8 mouse cellular contexts compared by ENCODE assay signal in genomic region chr1:126993061-126993640, GRCm38 (mm10).
DNase-seq lines count a peak whose midpoint lies in the region; ATAC-seq and TF ChIP-seq lines count a peak whose summit lies in the region.

No protein-coding gene starts in this region.

- H3K27me3 ChIP-seq in kidney, postnatal 0 days (ENCODE audit: insufficient read depth, low read length): no peaks in the 10 kb centered on the region
- no peaks in the 10 kb centered on the region for H3K27me3 ChIP-seq in lung, postnatal 0 days (replicated peaks; ENCODE audit: insufficient read depth, low read length)

- no peak overlapping the region for H3K4me2 ChIP-seq in kidney, postnatal 0 days (ENCODE audit: low read length)
- no peak overlapping the region for H3K4me2 ChIP-seq in lung, postnatal 0 days (replicated peaks; ENCODE audit: low read depth, low read length)

- peak; percentile 87 for TF ChIP-seq CTCF in kidney, postnatal 0 days (IDR thresholded peaks at IDR 0.05; ENCODE audit: low read depth)
- TF ChIP-seq CTCF in lung, postnatal 0 days (IDR thresholded peaks at IDR 0.05): peak; percentile 86

- no peaks in the 10 kb centered on the region for H3K9me3 ChIP-seq in kidney, postnatal 0 days (replicated peaks; ENCODE audit: low read length)
- no peaks in the 10 kb centered on the region for H3K9me3 ChIP-seq in lung, postnatal 0 days (ENCODE audit: low read length)

- TF ChIP-seq EP300 in lung, postnatal 0 days (IDR thresholded peaks at IDR 0.05): no peak

- H3K9ac ChIP-seq in kidney, postnatal 0 days (ENCODE audit: low read depth, low read length): no peak overlapping the region
- no peak overlapping the region for H3K9ac ChIP-seq in lung, postnatal 0 days (replicated peaks; ENCODE audit: low read depth)

- H3K27ac ChIP-seq in kidney, postnatal 0 days: no peak overlapping the region
- no peak overlapping the region for H3K27ac ChIP-seq in lung, postnatal 0 days (ENCODE audit: low read length)

- H3K4me1 ChIP-seq in kidney, postnatal 0 days (replicated peaks; ENCODE audit: insufficient read depth, low read length): no peaks in the 10 kb centered on the region
- no peaks in the 10 kb centered on the region for H3K4me1 ChIP-seq in lung, postnatal 0 days (ENCODE audit: insufficient read depth, low read depth, low read length)

- no peaks in the 10 kb centered on the region for H3K36me3 ChIP-seq in kidney, postnatal 0 days (ENCODE audit: insufficient read depth, low read length)
- no peaks in the 10 kb centered on the region for H3K36me3 ChIP-seq in lung, postnatal 0 days (ENCODE audit: insufficient read depth, low read length)

- peak; percentile 36 for DNase-seq in ovary, postnatal 14 days (ENCODE audit: low spot score)
- DNase-seq in ovary, adult 18-20 months (ENCODE audit: low spot score): no peak
- peak; percentile 14 to 29 for DNase-seq in cerebellum, adult 18-20 months
- DNase-seq in kidney, postnatal 0 days (ENCODE audit: low spot score): peak; percentile 71
- peak; percentile 66 for DNase-seq in lung, postnatal 0 days (ENCODE audit: low spot score)
- peak; percentile 84 for DNase-seq in retina, postnatal 1 day
- DNase-seq in spleen, postnatal 10 days (ENCODE audit: low spot score in 2 of 2): no peak

- no peak overlapping the region for H3K4me3 ChIP-seq in kidney, postnatal 0 days (replicated peaks; ENCODE audit: low read depth, low read length)
- H3K4me3 ChIP-seq in lung, postnatal 0 days (ENCODE audit: low read depth, low read length): no peak overlapping the region

- ATAC-seq in frontal cortex, adult (ENCODE audit: low TSS enrichment): peak; percentile 78
- peak; percentile 46; the same call in 1 of the 2 replicates for ATAC-seq in kidney, postnatal 0 days (replicated peaks; ENCODE audit: low FRiP score, low read depth)
- ATAC-seq in lung, postnatal 0 days: no peak

- WGBS in kidney, postnatal 0 days: 77% methylated on average over 1 of the region's 1 CpGs
- 81% methylated on average over 1 of the region's 1 CpGs for WGBS in lung, postnatal 0 days

Comparison
In these comparisons a context has a peak if more than half of its experiments do, and no peak if none do; other contexts are left out.
1. DNase-seq: peak in ovary, postnatal 14 days (single experiment), cerebellum, adult 18-20 months (2 of 2), kidney, postnatal 0 days (single experiment), lung, postnatal 0 days (single experiment) and retina, postnatal 1 day (single experiment); none in ovary, adult 18-20 months (single experiment) and spleen, postnatal 10 days (0 of 2).